Mouse (Mus musculus): ENCODE measurements around the gene Sec1. TPM values are rescaled to one million over a fixed set of nuclear protein-coding genes. Genes with fewer than 3 reads are reported as not detected.

Sec1 gene
- total RNA-seq (2018; cell fraction: chromatin; rRNA removed): not detected
- under 1 TPM in 1 of 26 experiments, not detected in 25; 0.05 TPM for total RNA-seq (2018; cell fraction: cytosol; rRNA removed)
- not detected for total RNA-seq (2018; cell fraction: nucleus; rRNA removed)
- polyA plus RNA-seq (2018): not detected in 3 replicates

- H3K79me2 ChIP-seq (ENCODE audit: inconsistent target): no peaks in the 10 kb centered on the region
- H3K36me3 ChIP-seq (ENCODE audit: inconsistent target): no peaks in the 10 kb centered on the region
- H3K4me3 ChIP-seq (ENCODE audit: inconsistent target): no peak within 1 kb of the TSS
- no peak within 1 kb of the TSS for H3K27ac ChIP-seq
- WGBS (ENCODE audit: missing documents): 93% methylated on average over 45 of the region's 50 CpGs
Measured at GRCm38 (mm10) chr7:45693921-45694591, at the start of gene Sec1. Sec1 (minus strand) TSS chr7:45694402.

- H3K4me3 ChIP-seq (ENCODE audit: inconsistent target): peak overlapping the region; percentile 49
- H3K36me3 ChIP-seq (ENCODE audit: inconsistent target): no peaks in the 10 kb centered on the region
- peak overlapping the region; percentile 65 for H3K27ac ChIP-seq
- 11% methylated on average over 19 of the region's 19 CpGs for WGBS (ENCODE audit: missing documents)
- no peaks in the 10 kb centered on the region for H3K79me2 ChIP-seq (ENCODE audit: inconsistent target)
Measured at GRCm38 (mm10) chr7:45742338-45742737, 48.1 kb upstream of the Sec1 start.

GRCm38 (mm10) chr7:45741777-45742176 is 47.6 kb upstream of the Sec1 start:
- H3K27ac ChIP-seq: peak overlapping the region; percentile 65
- H3K4me3 ChIP-seq (ENCODE audit: inconsistent target): peak overlapping the region; percentile 49
- 21% methylated on average over 11 of the region's 11 CpGs for WGBS (ENCODE audit: missing documents)
- H3K79me2 ChIP-seq (ENCODE audit: inconsistent target): no peaks in the 10 kb centered on the region
- H3K36me3 ChIP-seq (ENCODE audit: inconsistent target): no peaks in the 10 kb centered on the region

- WGBS (ENCODE audit: missing documents): 14% methylated on average over 10 of the region's 12 CpGs
- Histone ChIP-seq H3K27ac (peak overlapping the region; percentile 65), H3K79me2 (ENCODE audit: inconsistent target) (no peaks in the 10 kb centered on the region), H3K36me3 (ENCODE audit: inconsistent target) (no peaks in the 10 kb centered on the region), H3K4me3 (ENCODE audit: inconsistent target) (peak overlapping the region; percentile 49; the same call in 1 of the 2 replicates)
Measured at GRCm38 (mm10) chr7:45741308-45741707, 47.1 kb upstream of the Sec1 start.

- no peaks in the 10 kb centered on the region for H3K36me3 ChIP-seq (ENCODE audit: inconsistent target)
- 66% methylated on average over 7 of the region's 10 CpGs for WGBS (ENCODE audit: missing documents)
- no peak overlapping the region for H3K4me3 ChIP-seq (ENCODE audit: inconsistent target)
- H3K27ac ChIP-seq: no peak overlapping the region
- no peaks in the 10 kb centered on the region for H3K79me2 ChIP-seq (ENCODE audit: inconsistent target)
Measured at GRCm38 (mm10) chr7:45739820-45740219, 45.6 kb upstream of the Sec1 start.

GRCm38 (mm10) chr7:45739162-45739763 is 45.1 kb upstream of the Sec1 start:
- Histone ChIP-seq H3K4me3 (ENCODE audit: inconsistent target) (no peak overlapping the region), H3K36me3 (ENCODE audit: inconsistent target) (no peaks in the 10 kb centered on the region), H3K79me2 (ENCODE audit: inconsistent target) (no peaks in the 10 kb centered on the region), H3K27ac (no peak overlapping the region)
- 8% methylated on average over 9 of the region's 9 CpGs for WGBS (ENCODE audit: missing documents)

- no peaks in the 10 kb centered on the region for H3K79me2 ChIP-seq (ENCODE audit: inconsistent target)
- WGBS (ENCODE audit: missing documents): 59% methylated on average over 5 of the region's 5 CpGs
- H3K27ac ChIP-seq: no peak overlapping the region
- no peak overlapping the region for H3K4me3 ChIP-seq (ENCODE audit: inconsistent target)
- no peaks in the 10 kb centered on the region for H3K36me3 ChIP-seq (ENCODE audit: inconsistent target)
Measured at GRCm38 (mm10) chr7:45733477-45733876, 39.3 kb upstream of the Sec1 start.

GRCm38 (mm10) chr7:45730727-45731431 is 36.7 kb upstream of the Sec1 start:
- no peaks in the 10 kb centered on the region for H3K36me3 ChIP-seq (ENCODE audit: inconsistent target)
- H3K4me3 ChIP-seq (ENCODE audit: inconsistent target): no peak overlapping the region
- no peaks in the 10 kb centered on the region for H3K79me2 ChIP-seq (ENCODE audit: inconsistent target)
- no peak overlapping the region for H3K27ac ChIP-seq
- WGBS (ENCODE audit: missing documents): 56% methylated on average over 16 of the region's 16 CpGs

GRCm38 (mm10) chr7:45727625-45728024 is 33.4 kb upstream of the Sec1 start:
- no peak overlapping the region for H3K27ac ChIP-seq
- H3K36me3 ChIP-seq (ENCODE audit: inconsistent target): no peaks in the 10 kb centered on the region
- no peak overlapping the region for H3K4me3 ChIP-seq (ENCODE audit: inconsistent target)
- WGBS (ENCODE audit: missing documents): 77% methylated on average over 3 of the region's 3 CpGs
- no peaks in the 10 kb centered on the region for H3K79me2 ChIP-seq (ENCODE audit: inconsistent target)

GRCm38 (mm10) chr7:45726419-45726818 is 32.2 kb upstream of the Sec1 start:
- WGBS (ENCODE audit: missing documents): 97% methylated on average over 10 of the region's 10 CpGs
- no peaks in the 10 kb centered on the region for H3K79me2 ChIP-seq (ENCODE audit: inconsistent target)
- H3K27ac ChIP-seq: no peak overlapping the region
- H3K4me3 ChIP-seq (ENCODE audit: inconsistent target): no peak overlapping the region
- no peaks in the 10 kb centered on the region for H3K36me3 ChIP-seq (ENCODE audit: inconsistent target)

- Histone ChIP-seq H3K27ac (no peak within 1 kb of the TSS), H3K36me3 (ENCODE audit: inconsistent target) (no peaks in the 10 kb centered on the region; the same call in 1 of the 2 replicates), H3K4me3 (ENCODE audit: inconsistent target) (no peak within 1 kb of the TSS), H3K79me2 (ENCODE audit: inconsistent target) (no peaks in the 10 kb centered on the region)
- WGBS (ENCODE audit: missing documents): 93% methylated on average over 11 of the region's 11 CpGs
Measured at GRCm38 (mm10) chr7:45725713-45726112, 31.5 kb upstream of the Sec1 start, which contains the start of gene Spaca4. Spaca4 (minus strand) TSS chr7:45725813.

GRCm38 (mm10) chr7:45725151-45725550 is 30.9 kb upstream of the Sec1 start:
- no peak overlapping the region for H3K4me3 ChIP-seq (ENCODE audit: inconsistent target)
- no peaks in the 10 kb centered on the region; the same call in 1 of the 2 replicates for H3K36me3 ChIP-seq (ENCODE audit: inconsistent target)
- no peaks in the 10 kb centered on the region for H3K79me2 ChIP-seq (ENCODE audit: inconsistent target)
- no peak overlapping the region for H3K27ac ChIP-seq
- 82% methylated on average over 9 of the region's 9 CpGs for WGBS (ENCODE audit: missing documents)

- Histone ChIP-seq H3K4me3 (ENCODE audit: inconsistent target) (no peak overlapping the region), H3K79me2 (ENCODE audit: inconsistent target) (peaks cover 9% of the 10 kb centered on the region), H3K36me3 (ENCODE audit: inconsistent target) (peaks cover 9% of the 10 kb centered on the region; the same call in 1 of the 2 replicates), H3K27ac (no peak overlapping the region)
- WGBS (ENCODE audit: missing documents): 95% methylated on average over 14 of the region's 14 CpGs
Measured at GRCm38 (mm10) chr7:45723781-45724180, 29.6 kb upstream of the Sec1 start.

GRCm38 (mm10) chr7:45723301-45723700 is 29.1 kb upstream of the Sec1 start:
- peaks cover 9% of the 10 kb centered on the region; the same call in 1 of the 2 replicates for H3K36me3 ChIP-seq (ENCODE audit: inconsistent target)
- 93% methylated on average over 4 of the region's 4 CpGs for WGBS (ENCODE audit: missing documents)

GRCm38 (mm10) chr7:45722348-45722713 is 28.1 kb upstream of the Sec1 start:
- Histone ChIP-seq H3K4me3 (ENCODE audit: inconsistent target) (no peak overlapping the region), H3K27ac (no peak overlapping the region), H3K36me3 (ENCODE audit: inconsistent target) (peaks cover 9% of the 10 kb centered on the region; the same call in 1 of the 2 replicates), H3K79me2 (ENCODE audit: inconsistent target) (peaks cover 18% of the 10 kb centered on the region)
- WGBS (ENCODE audit: missing documents): 82% methylated on average over 13 of the region's 13 CpGs

More at GRCm38 (mm10) chr7:45723301-45723700, 29.1 kb upstream of the Sec1 start:
- Histone ChIP-seq H3K27ac (no peak overlapping the region), H3K79me2 (ENCODE audit: inconsistent target) (peaks cover 14% of the 10 kb centered on the region), H3K4me3 (ENCODE audit: inconsistent target) (no peak overlapping the region)

Data from macrophage (primary cell).